Mouse (Mus musculus) C2C12 (cell line): ENCODE results near the gene Mblac2.

ENCODE experiments used
- CEBPB ChIP-seq: IDR thresholded peaks from one replicate; pipeline ENCODE4 v1.6.1; 2011; ENCODE audit warnings: low read depth, mild to moderate bottlenecking, control low read depth, moderate library complexity
- CTCF ChIP-seq: IDR thresholded peaks from one replicate; pipeline ENCODE4 v1.5.1; 2011; ENCODE audit not compliant: control insufficient read depth, insufficient read depth, insufficient read length
- FOSL1 ChIP-seq: IDR thresholded peaks from one replicate; pipeline ENCODE4 v1.8.0; 2011; ENCODE audit warnings: mild to moderate bottlenecking, low read length; ENCODE audit not compliant: poor library complexity, insufficient read depth, severe bottlenecking
- MAX ChIP-seq: IDR thresholded peaks from one replicate; pipeline ENCODE4 v1.6.1; 2011; ENCODE audit warnings: mild to moderate bottlenecking, control low read depth
- USF1 ChIP-seq: IDR thresholded peaks from one replicate; pipeline ENCODE4 v1.6.1; 2011; ENCODE audit warnings: low read depth, mild to moderate bottlenecking, control low read depth, moderate library complexity

DNA sequence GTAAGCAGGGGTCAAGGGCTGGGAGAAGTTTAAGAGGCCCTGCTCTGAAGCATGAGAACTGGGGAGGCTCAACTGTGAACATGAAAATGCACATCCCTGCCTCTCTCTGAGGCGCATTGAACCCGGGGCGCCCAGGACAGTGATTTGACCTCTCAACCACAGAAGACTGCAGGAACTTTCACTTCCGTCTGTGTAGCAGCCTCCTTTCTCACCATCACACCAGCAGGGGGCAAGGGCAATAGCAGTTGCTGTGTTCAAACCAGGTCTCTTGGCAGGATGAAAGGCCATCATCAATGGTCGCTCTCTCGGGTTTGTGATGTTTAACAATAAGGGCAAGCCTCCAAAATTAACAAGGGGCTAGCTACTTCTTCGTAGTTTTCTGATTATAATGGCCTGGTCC lies 8.0 kb upstream of the Mblac2 start:
- no peak for TF ChIP-seq CTCF
- no peak for TF ChIP-seq MAX
- no peak for TF ChIP-seq USF1
- no peak for TF ChIP-seq FOSL1
- no peak for TF ChIP-seq CEBPB
